Mouse (Mus musculus) layer of hippocampus, adult 2 months (tissue): ENCODE data around the gene Sh3glb1. TPM values are rescaled to one million over a fixed set of nuclear protein-coding genes. Genes with fewer than 3 reads are reported as not detected.

Source experiments
- DNase-seq, 2 experiments: peaks; one replicate each; pipeline ENCODE4 v3.0.0; 2022; ENCODE audit warnings: low spot score in 2 of 2
- H3K27ac ChIP-seq: fragments of 200-600 bp; 2 replicates; pipeline ENCODE4 v1.8.1; 2022
- H3K4me3 ChIP-seq: fragments of 200-600 bp; 2 replicates; pipeline ENCODE4 v1.8.1; 2022; ENCODE audit warnings: mild to moderate bottlenecking
- CTCF ChIP-seq: fragments of 200-600 bp; conservative IDR thresholded peaks from 2 replicates; pipeline ENCODE4 v1.8.1; 2022; ENCODE audit warnings: antibody characterized with exemption, mild to moderate bottlenecking, moderate library complexity
- total RNA-seq, 2 experiments: library from RNA; stranded (reverse); gene quantifications; 2 replicates each; pipeline ENCODE4 v1.2.3; 2021

Sh3glb1 gene
- total RNA-seq, 2 experiments from 2014 or later, result 51.9 to 52.3 TPM

- DNase-seq, result peak; percentile 18 to 47
- H3K27ac ChIP-seq, result peak overlapping the region; percentile 70
- no peak for TF ChIP-seq CTCF
- H3K4me3 ChIP-seq, result no peak overlapping the region
Observed at GRCm38 (mm10) chr3:144643301-144643871, 76.7 kb downstream of the Sh3glb1 start.

- Histone ChIP-seq H3K27ac (no peak overlapping the region), H3K4me3 (no peak overlapping the region)
- no peak for TF ChIP-seq CTCF
- DNase-seq, result no peak
Observed at GRCm38 (mm10) chr3:144642141-144642540, 78.0 kb downstream of the Sh3glb1 start.

GRCm38 (mm10) chr3:144640033-144640432, 80.1 kb downstream of the Sh3glb1 start:
- H3K4me3 ChIP-seq, result no peak overlapping the region
- TF ChIP-seq CTCF, result peak; percentile 32; the same call in 1 of the 2 replicates
- no peak overlapping the region for H3K27ac ChIP-seq
- DNase-seq, result no peak

DNA sequence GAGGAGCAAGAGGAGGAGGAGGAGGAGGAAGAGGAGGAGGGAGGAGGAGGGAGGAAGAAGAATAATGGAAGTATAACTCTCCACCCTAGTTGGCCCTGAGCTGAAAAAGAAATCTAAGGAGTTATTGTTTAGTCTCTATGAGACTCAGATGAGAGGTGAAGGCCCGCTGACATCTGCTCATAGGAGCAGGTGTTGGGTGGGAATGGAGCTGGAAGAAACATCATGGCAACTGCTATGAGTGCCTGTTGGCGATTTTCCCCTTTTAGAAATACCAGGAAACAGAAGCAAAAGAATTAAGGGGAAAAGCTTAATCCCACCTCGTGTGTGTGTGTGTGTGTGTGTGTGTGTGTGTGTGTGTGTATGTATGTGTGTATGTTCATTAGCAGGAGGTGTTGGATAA, 80.7 kb downstream of the Sh3glb1 start:
- no peak overlapping the region for H3K4me3 ChIP-seq
- TF ChIP-seq CTCF, result no peak
- no peak for DNase-seq

DNA sequence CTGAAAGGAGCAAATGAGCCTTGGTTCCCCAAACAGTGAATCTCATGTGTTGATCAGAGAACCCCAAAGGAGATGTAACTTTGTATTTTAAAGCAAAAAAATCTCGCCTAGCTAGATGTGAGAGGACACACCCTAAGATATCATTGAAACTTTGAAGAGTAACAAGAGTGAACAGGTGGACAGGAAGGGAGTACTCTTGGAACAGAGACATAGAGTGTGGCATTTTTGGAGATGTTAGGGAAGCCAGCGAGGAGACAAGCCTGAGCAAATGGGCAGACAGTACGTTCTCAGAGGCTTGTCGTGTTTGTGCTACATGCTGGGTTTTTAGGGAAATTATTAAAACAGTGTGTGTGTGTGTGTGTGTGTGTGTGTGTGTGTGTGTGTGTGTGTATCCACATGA, 82.0 kb downstream of the Sh3glb1 start:
- no peak overlapping the region for H3K27ac ChIP-seq
- H3K4me3 ChIP-seq, result no peak overlapping the region
- no peak for DNase-seq
- TF ChIP-seq CTCF, result no peak

More for the DNA sequence above, 80.7 kb downstream of the Sh3glb1 start:
- no peak overlapping the region for H3K27ac ChIP-seq

DNA sequence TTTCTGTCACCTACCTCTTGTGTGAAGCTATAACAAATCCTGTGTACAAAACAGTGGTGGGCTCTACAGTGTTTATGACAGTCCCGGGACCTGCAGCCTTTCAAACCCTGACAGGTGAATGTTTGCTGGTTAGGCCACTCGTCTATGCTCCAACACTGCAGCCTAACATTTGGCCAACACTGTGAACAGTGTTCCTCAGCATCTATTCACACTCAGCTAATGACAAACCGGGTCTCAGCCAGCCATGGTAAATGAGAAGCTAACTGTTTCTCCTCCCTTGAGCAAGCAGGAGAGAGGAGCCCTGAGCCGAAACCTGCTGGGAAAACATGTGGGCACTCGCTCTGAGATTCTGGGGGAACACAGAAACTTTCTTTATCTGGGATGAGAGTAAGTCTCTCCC, 84.9 kb downstream of the Sh3glb1 start:
- TF ChIP-seq CTCF, result no peak
- DNase-seq, result no peak
- no peak overlapping the region for H3K27ac ChIP-seq
- no peak overlapping the region for H3K4me3 ChIP-seq

Other genes with a start within 250 kb of the Sh3glb1 start
- 10 to 100 TPM; 38.4 to 40.5 TPM for gene Hs2st1, start 150.2 kb downstream of the Sh3glb1 start, total RNA-seq
- 100 to 1,000 TPM; 228 to 231 TPM for gene Selenof, start 150.0 kb downstream of the Sh3glb1 start, total RNA-seq
- under 1 TPM; 0.12 to 0.13 TPM for gene Clca3a1, start 40.6 kb upstream of the Sh3glb1 start, total RNA-seq
- gene Clca3a2, start 99.2 kb upstream of the Sh3glb1 start, total RNA-seq, result not detected
- not detected for gene Clca3b, start 129.0 kb upstream of the Sh3glb1 start, total RNA-seq
- gene Clca4b, start 212.2 kb upstream of the Sh3glb1 start, total RNA-seq, result not detected